Comparison of ENCODE assay signal across 9 mouse cellular contexts in the genomic region with DNA sequence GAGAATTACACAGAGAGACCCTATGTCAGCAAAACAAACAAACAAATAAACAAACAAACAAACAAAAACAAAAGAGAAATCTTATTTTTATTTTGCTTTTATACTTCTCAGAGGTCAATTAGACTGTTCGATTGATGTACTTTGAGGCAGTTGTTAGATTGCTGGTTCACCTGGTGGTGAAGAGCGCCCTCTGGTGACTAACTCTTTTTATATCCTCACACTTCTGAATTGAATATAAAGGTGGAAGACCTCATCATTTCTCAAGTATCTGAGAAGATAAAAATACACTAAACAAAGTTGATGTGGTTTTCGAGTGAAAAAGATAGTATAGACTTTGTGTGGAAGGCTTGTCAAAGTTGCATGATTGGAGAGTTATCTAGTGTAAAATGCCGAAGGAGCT. TPM values are rescaled to one million over a fixed set of nuclear protein-coding genes. Genes with fewer than 3 reads are reported as not detected.
DNase-seq lines count a peak whose midpoint lies in the region; ATAC-seq and TF ChIP-seq lines count a peak whose summit lies in the region.
"Had no signal": no experiment of that assay in that cellular context is flagged by ENCODE, and none has a peak within 500 bp of the region (broad histone marks: within the 10 kb centered on the region; RNA-seq: fewer than 3 reads in every experiment).

No protein-coding gene starts in this region.

- ATAC-seq in kidney, embryonic 14.5 days (ENCODE audit: low FRiP score, low TSS enrichment): no peak
- no peak for ATAC-seq in liver, postnatal 0 days
- no peak for ATAC-seq in neural tube, embryonic 15.5 days (ENCODE audit: low FRiP score)

- H3K4me1 ChIP-seq in kidney, adult 2 months (ENCODE audit: control insufficient read depth, insufficient read depth, low read length): peaks cover 33% of the 10 kb centered on the region
- H3K4me1 ChIP-seq in kidney, embryonic 14.5 days (ENCODE audit: control insufficient read depth, insufficient read depth, low read length): peaks cover 8% of the 10 kb centered on the region; the same call in 1 of the 2 replicates
- peaks cover 39% of the 10 kb centered on the region for H3K4me1 ChIP-seq in liver, postnatal 0 days (ENCODE audit: insufficient read depth)
- peaks cover 23% of the 10 kb centered on the region for H3K4me1 ChIP-seq in neural tube, embryonic 15.5 days

- no peak overlapping the region for H3K27ac ChIP-seq in kidney, adult 2 months (ENCODE audit: insufficient read depth, low read depth, low read length)
- H3K27ac ChIP-seq in kidney, embryonic 14.5 days (ENCODE audit: low read depth, low read length): no peak overlapping the region
- no peak overlapping the region for H3K27ac ChIP-seq in liver, postnatal 0 days (ENCODE audit: low read depth)
- no peak overlapping the region for H3K27ac ChIP-seq in neural tube, embryonic 15.5 days (replicated peaks)
- H3K27ac ChIP-seq: limb, embryonic 13.5 days had no signal

- peak; percentile 36 for TF ChIP-seq CTCF in kidney, adult 2 months (conservative IDR thresholded peaks at IDR 0.05; ENCODE audit: insufficient read depth, insufficient read length, low read depth, low read length)
- TF ChIP-seq CTCF in liver, postnatal 0 days (IDR thresholded peaks at IDR 0.05; ENCODE audit: low read depth): peak; percentile 90

- H3K9ac ChIP-seq in kidney, embryonic 14.5 days (ENCODE audit: low read depth, low read length): no peak overlapping the region
- H3K9ac ChIP-seq in liver, postnatal 0 days (replicated peaks): no peak overlapping the region
- H3K9ac ChIP-seq in neural tube, embryonic 15.5 days (replicated peaks): no peak overlapping the region
- H3K9ac ChIP-seq: limb, embryonic 13.5 days had no signal

- DNase-seq in kidney, adult 2 months: peak; percentile 77
- peak; percentile 78 for DNase-seq in 3T3-L1 (ENCODE audit: low read depth, low spot score)
- DNase-seq in CD4-positive helper T cell, adult 2 months (ENCODE audit: low read depth, low spot score): peak; percentile 74
- peak; percentile 65 to 80 for DNase-seq in cerebellum, postnatal 10 days
- peak; percentile 54 for DNase-seq in liver, postnatal 0 days
- DNase-seq in neural tube, embryonic 10.5 days (ENCODE audit: extremely low spot score, low spot score): no peak

- H3K9me3 ChIP-seq in kidney, embryonic 14.5 days (ENCODE audit: control insufficient read depth, low read length): no peaks in the 10 kb centered on the region
- H3K9me3 ChIP-seq in liver, postnatal 0 days (ENCODE audit: low read length): no peaks in the 10 kb centered on the region
- no peaks in the 10 kb centered on the region for H3K9me3 ChIP-seq in neural tube, embryonic 15.5 days (replicated peaks)
- H3K9me3 ChIP-seq: limb, embryonic 13.5 days had no signal

- no peak overlapping the region for H3K4me3 ChIP-seq in kidney, adult 2 months (ENCODE audit: insufficient read depth, low read depth, low read length)
- no peak overlapping the region for H3K4me3 ChIP-seq in kidney, embryonic 14.5 days (ENCODE audit: low read length)
- no peak overlapping the region for H3K4me3 ChIP-seq in liver, postnatal 0 days (ENCODE audit: low read depth, low read length)
- H3K4me3 ChIP-seq in neural tube, embryonic 15.5 days (replicated peaks): no peak overlapping the region
- H3K4me3 ChIP-seq: limb, embryonic 13.5 days had no signal

- no peak for TF ChIP-seq EP300 in liver, postnatal 0 days (IDR thresholded peaks at IDR 0.05; ENCODE audit: low read depth)

- H3K4me2 ChIP-seq in kidney, embryonic 14.5 days (replicated peaks; ENCODE audit: low read depth, low read length): no peak overlapping the region
- no peak overlapping the region for H3K4me2 ChIP-seq in liver, postnatal 0 days (ENCODE audit: low read depth, low read length)
- H3K4me2 ChIP-seq in neural tube, embryonic 15.5 days: no peak overlapping the region
- H3K4me2 ChIP-seq: limb, embryonic 13.5 days had no signal

- H3K36me3 ChIP-seq in kidney, adult 2 months (ENCODE audit: control insufficient read depth, insufficient read depth, low read length): no peaks in the 10 kb centered on the region
- no peaks in the 10 kb centered on the region for H3K36me3 ChIP-seq in kidney, embryonic 14.5 days (ENCODE audit: control insufficient read depth, insufficient read depth, low read length)
- 0 out of 2 replicates have a peak, but pooled peaks cover 3% of the 10 kb centered on the region for H3K36me3 ChIP-seq in liver, postnatal 0 days (replicated peaks; ENCODE audit: insufficient read depth, low read length)
- H3K36me3 ChIP-seq in neural tube, embryonic 15.5 days: no peaks in the 10 kb centered on the region
- H3K36me3 ChIP-seq: limb, embryonic 13.5 days had no signal

- TF ChIP-seq POLR2A in kidney, adult 2 months (IDR thresholded peaks at IDR 0.05; ENCODE audit: low read depth, low read length): no peak

- H3K27me3 ChIP-seq in kidney, adult 2 months (replicated peaks; ENCODE audit: control insufficient read depth, insufficient read depth, low read length): no peaks in the 10 kb centered on the region
- no peaks in the 10 kb centered on the region for H3K27me3 ChIP-seq in kidney, embryonic 14.5 days (ENCODE audit: control insufficient read depth, insufficient read depth, low read length)
- H3K27me3 ChIP-seq in liver, postnatal 0 days (ENCODE audit: insufficient read depth, low read length): no peaks in the 10 kb centered on the region
- H3K27me3 ChIP-seq in neural tube, embryonic 15.5 days (replicated peaks): no peaks in the 10 kb centered on the region

- WGBS in kidney, adult 2 months: 19% methylated on average over 4 of the region's 4 CpGs
- 28% methylated on average over 4 of the region's 4 CpGs for WGBS in kidney, embryonic 14.5 days
- WGBS in liver, postnatal 0 days (ENCODE audit: insufficient replicate concordance): 18% methylated on average over 4 of the region's 4 CpGs
- WGBS in neural tube, embryonic 15.5 days: 28% methylated on average over 4 of the region's 4 CpGs

RNA-seq across cellular contexts. Expression of gene Exoc6, which starts 13.5 kb away (rescaled TPM):
- 25.2 and 28.8 TPM in 2 replicates for polyA plus RNA-seq in kidney, adult 2 months (2012; rRNA removed)
- polyA plus RNA-seq in kidney, embryonic 14.5 days (2014; fragmentation: Nextera tagmentation; extraction: Ambion mirVana): 14.2 and 26.8 TPM in 2 replicates
- polyA plus RNA-seq in liver, postnatal 0 days (2015; fragmentation: Nextera tagmentation; extraction: Ambion mirVana): 15.2 and 18.9 TPM in 2 replicates
- polyA plus RNA-seq in neural tube, embryonic 15.5 days (2015; fragmentation: Nextera tagmentation; extraction: Ambion mirVana): 19.7 and 20.3 TPM in 2 replicates
